Mouse (Mus musculus) heart, embryonic 12.5 days (tissue): ENCODE results near the gene Slc16a9. TPM values are rescaled to one million over a fixed set of nuclear protein-coding genes. Genes with fewer than 3 reads are reported as not detected.

Experiments used
- ATAC-seq: fragments of 200-750 bp; cut with Nextera tagmentation; 2 replicates; pipeline ENCODE4 v1.8.0; 2017; ENCODE audit warnings: moderate TSS enrichment, moderate library complexity; ENCODE audit not compliant: insufficient number of reproducible peaks, low FRiP score
- H3K27ac ChIP-seq: fragments of 300-500 bp; sonication (generic); 2 replicates; pipeline ENCODE4 v1.5.1; 2016; ENCODE audit warnings: mild to moderate bottlenecking, moderate library complexity; ENCODE audit not compliant: poor library complexity, severe bottlenecking
- H3K27me3 ChIP-seq: fragments of 300-500 bp; sonication (generic); replicated peaks from 2 replicates; pipeline ENCODE4 v1.6.1; 2016; ENCODE audit warnings: mild to moderate bottlenecking, moderate library complexity
- H3K36me3 ChIP-seq: fragments of 300-500 bp; sonication (generic); 2 replicates; pipeline ENCODE4 v1.6.1; 2016; ENCODE audit warnings: mild to moderate bottlenecking, moderate library complexity
- H3K4me1 ChIP-seq: fragments of 300-500 bp; sonication (generic); replicated peaks from 2 replicates; pipeline ENCODE4 v1.6.1; 2016; ENCODE audit warnings: mild to moderate bottlenecking
- H3K4me2 ChIP-seq: fragments of 300-500 bp; sonication (generic); 2 replicates; pipeline ENCODE4 v1.6.1; 2016; ENCODE audit warnings: mild to moderate bottlenecking, moderate library complexity
- H3K4me3 ChIP-seq: fragments of 300-500 bp; sonication (generic); 2 replicates; pipeline ENCODE4 v1.5.1; 2016; ENCODE audit warnings: mild to moderate bottlenecking
- H3K9ac ChIP-seq: fragments of 300-500 bp; sonication (generic); 2 replicates; pipeline ENCODE4 v1.6.1; 2016; ENCODE audit warnings: mild to moderate bottlenecking, moderate library complexity
- H3K9me3 ChIP-seq: fragments of 300-500 bp; sonication (generic); replicated peaks from 2 replicates; pipeline ENCODE4 v1.6.1; 2016; ENCODE audit warnings: mild to moderate bottlenecking, moderate library complexity
- WGBS: fragments of 180-500 bp; shearing (Covaris S2); methylation state at CpG from one replicate; pipeline ENCODE4 v1.1.7; 2016; 5-methylcytosine and 5-hydroxymethylcytosine counted together
- polyA plus RNA-seq: library from polyadenylated mRNA; unstranded; fragments of >200 nt; fragmentation: Nextera tagmentation; extraction: Ambion mirVana; gene quantifications from 2 replicates; pipeline ENCODE4 v1.2.1, GENCODE M21; 2016

The Slc16a9 gene
- polyA plus RNA-seq, 1 experiment from 2014 or later = 0.98 TPM

DNA sequence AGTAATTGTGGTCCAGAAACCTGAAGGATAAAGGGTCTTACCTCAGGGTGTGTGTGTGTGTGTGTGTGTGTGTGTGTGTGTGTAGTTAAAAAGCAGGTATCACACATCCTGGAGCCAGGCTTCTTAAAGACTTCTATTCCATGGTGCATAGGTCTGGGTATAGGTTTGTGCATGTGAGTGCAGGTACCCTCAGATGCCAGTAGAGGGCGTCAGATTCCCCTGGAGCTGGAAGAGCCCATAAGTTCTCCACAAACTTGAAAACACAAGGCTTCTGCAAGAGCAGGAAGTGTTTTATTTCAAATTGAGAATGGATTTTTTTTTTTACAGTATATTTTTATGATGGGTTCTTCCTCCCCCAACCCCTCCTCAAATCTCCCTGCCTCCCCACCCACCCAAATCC lies 31.8 kb downstream of the Slc16a9 start:
- Histone ChIP-seq H3K9me3 (peaks cover 3% of the 10 kb centered on the region; the same call in 1 of the 2 replicates), H3K4me1 (no peaks in the 10 kb centered on the region), H3K4me2 (no peak overlapping the region), H3K4me3 (no peak overlapping the region), H3K36me3 (no peaks in the 10 kb centered on the region), H3K27me3 (no peaks in the 10 kb centered on the region), H3K9ac (no peak overlapping the region), H3K27ac (no peak overlapping the region)
- 45% methylated on average over 1 of the region's 1 CpGs for WGBS
- ATAC-seq = no peak

DNA sequence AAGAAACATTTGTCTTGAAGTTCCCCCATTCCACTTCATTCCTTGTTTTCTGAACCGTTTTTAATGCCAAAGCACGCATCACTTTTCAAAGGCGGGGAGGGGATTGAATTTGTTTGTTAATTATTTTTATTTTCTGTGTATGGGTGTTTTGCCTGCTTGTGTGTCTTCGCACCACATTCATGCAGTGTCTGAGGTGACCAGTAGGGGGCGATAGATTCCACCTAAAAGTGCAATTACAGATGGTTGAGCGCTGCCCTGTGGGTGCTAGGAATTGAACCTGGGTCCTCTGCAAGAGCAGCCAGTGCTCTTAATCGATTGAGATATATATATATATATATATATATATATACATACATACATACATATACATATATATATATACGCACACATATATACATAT lies 34.4 kb downstream of the Slc16a9 start:
- Histone ChIP-seq H3K4me3 (no peak overlapping the region), H3K4me1 (no peaks in the 10 kb centered on the region), H3K36me3 (no peaks in the 10 kb centered on the region), H3K4me2 (no peak overlapping the region), H3K27me3 (no peaks in the 10 kb centered on the region), H3K27ac (no peak overlapping the region), H3K9me3 (0 out of 2 replicates have a peak, but pooled peaks cover 3% of the 10 kb centered on the region), H3K9ac (no peak overlapping the region)
- 66% methylated on average over 8 of the region's 8 CpGs for WGBS
- ATAC-seq = no peak

DNA sequence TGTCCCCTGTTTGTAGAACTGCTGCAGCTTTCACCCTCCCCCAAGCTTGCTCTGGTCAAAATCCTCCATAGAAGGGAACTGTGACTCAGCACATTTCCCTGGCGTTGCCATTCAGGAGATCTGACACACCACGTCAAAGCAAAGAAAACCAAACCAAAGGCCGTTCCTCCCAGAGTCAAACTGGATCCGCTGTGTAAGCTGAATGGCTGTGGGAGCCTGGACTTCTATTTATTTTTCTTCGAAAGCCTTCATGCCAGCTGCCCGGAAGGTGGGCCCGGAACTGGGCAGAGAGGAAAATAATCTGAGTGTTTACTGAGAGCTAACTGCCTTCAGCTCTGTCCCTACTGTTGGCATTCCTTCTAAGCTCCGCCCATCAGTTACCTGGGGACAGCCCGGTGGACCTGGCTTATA lies 42.9 kb downstream of the Slc16a9 start:
- H3K27me3 ChIP-seq = no peaks in the 10 kb centered on the region
- ATAC-seq = no peak
- H3K36me3 ChIP-seq = no peaks in the 10 kb centered on the region
- peaks cover 13% of the 10 kb centered on the region for H3K4me1 ChIP-seq
- H3K9ac ChIP-seq = no peak overlapping the region
- H3K9me3 ChIP-seq = peaks cover 5% of the 10 kb centered on the region; the same call in 1 of the 2 replicates
- H3K27ac ChIP-seq = no peak overlapping the region
- H3K4me2 ChIP-seq = peak overlapping the region; percentile 22
- no peak overlapping the region for H3K4me3 ChIP-seq
- WGBS = 31% methylated on average over 9 of the region's 9 CpGs

DNA sequence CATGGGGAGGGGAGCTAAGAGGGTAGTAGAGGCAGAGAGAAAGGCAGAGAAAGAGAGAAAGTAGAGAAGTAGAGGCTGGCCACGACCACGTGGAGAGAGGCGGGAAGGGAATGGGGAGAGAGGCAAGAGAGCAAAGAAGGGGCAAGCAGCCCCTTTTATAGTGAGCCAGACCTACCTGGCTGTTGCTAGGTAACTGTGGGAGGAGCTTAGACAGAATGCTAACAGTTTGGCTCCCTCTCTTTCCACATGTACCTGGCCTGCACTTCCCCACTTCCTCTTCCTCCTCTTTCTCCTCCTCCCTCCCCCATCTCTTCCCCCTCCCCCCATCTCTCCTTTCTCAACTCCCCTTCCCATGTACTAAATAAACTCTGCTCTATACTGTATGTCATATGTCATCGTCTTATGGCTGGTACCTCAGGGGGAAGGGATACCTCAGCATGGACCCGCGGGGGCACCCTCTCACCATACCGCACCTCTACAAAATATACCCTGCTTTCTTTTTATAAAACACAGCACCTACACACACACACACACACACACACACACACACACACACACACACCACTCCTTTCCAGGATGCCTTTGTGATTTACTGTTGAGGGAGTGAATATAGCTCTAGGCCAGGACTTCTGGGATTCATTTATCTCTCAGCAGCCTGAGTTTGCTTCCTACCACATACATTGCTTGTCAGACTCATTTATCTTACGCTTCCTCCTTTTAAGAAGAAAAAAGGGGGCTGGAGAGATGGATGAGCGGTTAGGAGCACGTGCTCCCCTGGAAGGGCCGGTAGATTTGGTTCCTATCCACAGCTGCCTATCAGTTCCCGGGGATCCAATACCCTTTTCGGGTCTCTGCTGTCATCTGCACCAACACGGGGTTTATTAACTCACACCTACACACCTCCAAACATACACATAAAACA lies 43.8 kb downstream of the Slc16a9 start:
- Histone ChIP-seq H3K4me2 (no peak overlapping the region), H3K9ac (no peak overlapping the region), H3K36me3 (no peaks in the 10 kb centered on the region), H3K27me3 (no peaks in the 10 kb centered on the region), H3K4me1 (peaks cover 13% of the 10 kb centered on the region), H3K9me3 (peaks cover 5% of the 10 kb centered on the region; the same call in 1 of the 2 replicates), H3K27ac (no peak overlapping the region), H3K4me3 (no peak overlapping the region)
- ATAC-seq = no peak
- WGBS = 57% methylated on average over 14 of the region's 14 CpGs

DNA sequence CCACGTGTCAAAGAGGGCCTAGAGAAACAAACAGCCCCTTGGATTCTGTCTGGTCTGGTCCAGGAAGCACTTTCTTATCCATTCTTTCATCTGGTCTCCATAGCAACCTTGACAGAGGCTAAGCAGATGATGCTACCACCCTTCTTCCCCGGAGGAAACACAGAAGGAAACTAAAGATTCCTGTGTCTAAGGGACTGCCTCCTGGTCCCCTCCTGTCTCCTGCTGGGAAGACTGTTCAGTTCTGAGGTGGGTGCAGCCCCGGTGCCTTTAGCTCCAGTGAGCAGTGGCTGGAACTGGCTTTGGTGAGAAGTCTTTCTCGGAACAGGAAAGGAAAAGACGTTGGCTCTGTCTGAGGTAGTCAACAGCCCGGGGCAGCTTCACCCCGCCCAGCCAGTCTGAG lies 47.1 kb downstream of the Slc16a9 start:
- no peak overlapping the region for H3K4me3 ChIP-seq
- H3K4me1 ChIP-seq = peaks cover 13% of the 10 kb centered on the region
- no peaks in the 10 kb centered on the region for H3K36me3 ChIP-seq
- H3K27me3 ChIP-seq = no peaks in the 10 kb centered on the region
- H3K4me2 ChIP-seq = no peak overlapping the region
- H3K27ac ChIP-seq = no peak overlapping the region
- ATAC-seq = no peak
- peaks cover 5% of the 10 kb centered on the region; the same call in 1 of the 2 replicates for H3K9me3 ChIP-seq
- 25% methylated on average over 7 of the region's 7 CpGs for WGBS
- H3K9ac ChIP-seq = no peak overlapping the region

DNA sequence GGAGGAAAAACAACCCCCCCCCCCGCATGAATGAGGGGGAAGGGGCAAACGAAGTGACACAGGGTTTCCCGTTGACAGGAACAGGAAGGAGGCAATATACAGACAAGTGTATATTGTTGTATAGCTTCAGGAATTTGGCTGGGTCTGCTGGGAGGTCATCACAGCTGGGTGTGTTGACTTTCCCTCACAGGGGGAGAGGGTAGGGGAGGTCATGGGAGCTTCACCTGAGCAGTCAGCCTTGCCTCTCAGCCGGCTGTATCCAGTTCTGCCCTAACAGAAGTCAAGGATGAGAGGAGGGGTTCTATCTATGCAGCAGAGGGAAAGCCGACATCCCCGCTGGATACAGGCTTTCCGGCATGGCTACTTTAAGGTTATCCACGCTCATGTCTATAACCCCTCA lies 49.2 kb downstream of the Slc16a9 start:
- H3K4me2 ChIP-seq = no peak overlapping the region
- no peaks in the 10 kb centered on the region for H3K27me3 ChIP-seq
- H3K27ac ChIP-seq = no peak overlapping the region
- no peak for ATAC-seq
- no peaks in the 10 kb centered on the region for H3K36me3 ChIP-seq
- H3K4me3 ChIP-seq = no peak overlapping the region
- H3K4me1 ChIP-seq = no peaks in the 10 kb centered on the region
- H3K9ac ChIP-seq = no peak overlapping the region
- H3K9me3 ChIP-seq = peaks cover 5% of the 10 kb centered on the region; the same call in 1 of the 2 replicates
- 52% methylated on average over 8 of the region's 8 CpGs for WGBS

DNA sequence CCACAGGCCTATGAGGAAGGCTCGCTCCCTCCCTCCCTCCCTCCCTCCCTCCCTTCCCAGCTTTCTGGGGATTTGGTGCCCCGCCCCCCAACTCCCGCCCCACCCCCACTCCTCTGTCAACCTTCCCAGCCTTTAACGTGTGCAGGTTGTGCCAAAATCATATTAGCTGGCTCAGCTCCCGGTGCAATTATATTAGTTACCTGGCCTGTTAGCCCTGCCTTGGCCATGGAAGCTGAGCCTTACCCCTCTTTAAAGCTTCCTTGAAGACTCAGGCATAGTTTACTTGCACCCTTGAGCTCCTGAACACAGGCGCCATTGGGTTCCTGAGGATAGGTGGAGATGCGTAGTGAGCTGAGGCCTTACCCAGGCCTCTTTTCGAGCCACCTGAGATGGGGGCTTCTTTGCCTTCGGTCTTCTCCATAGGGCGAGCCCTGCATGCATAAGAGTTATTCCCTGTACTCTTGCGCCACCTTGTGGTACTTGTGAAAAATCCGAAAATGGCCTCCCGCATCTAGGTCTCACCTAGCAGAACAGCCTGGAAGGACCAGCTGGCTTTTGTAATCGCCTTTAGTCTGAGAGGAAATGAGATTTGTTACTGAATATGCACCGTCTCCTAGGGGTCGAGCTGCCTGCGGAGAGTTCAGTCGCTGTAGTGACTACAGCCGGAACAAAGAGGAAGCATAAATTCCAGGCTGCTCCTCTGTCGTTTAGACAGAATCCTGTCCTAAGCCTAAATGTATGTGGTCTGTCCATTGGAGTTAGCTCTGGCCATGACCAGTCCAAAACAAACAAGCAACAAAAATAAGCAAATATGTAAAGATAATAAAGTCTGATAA lies 51.8 kb downstream of the Slc16a9 start:
- peak; percentile 69 for ATAC-seq
- no peaks in the 10 kb centered on the region for H3K36me3 ChIP-seq
- H3K4me2 ChIP-seq = peak overlapping the region; percentile 31
- no peak overlapping the region for H3K4me3 ChIP-seq
- 11% methylated on average over 20 of the region's 20 CpGs for WGBS
- H3K9ac ChIP-seq = no peak overlapping the region
- 0 out of 2 replicates have a peak, but pooled peaks cover 7% of the 10 kb centered on the region for H3K4me1 ChIP-seq
- H3K27ac ChIP-seq = no peak overlapping the region
- H3K9me3 ChIP-seq = no peaks in the 10 kb centered on the region
- no peaks in the 10 kb centered on the region for H3K27me3 ChIP-seq

DNA sequence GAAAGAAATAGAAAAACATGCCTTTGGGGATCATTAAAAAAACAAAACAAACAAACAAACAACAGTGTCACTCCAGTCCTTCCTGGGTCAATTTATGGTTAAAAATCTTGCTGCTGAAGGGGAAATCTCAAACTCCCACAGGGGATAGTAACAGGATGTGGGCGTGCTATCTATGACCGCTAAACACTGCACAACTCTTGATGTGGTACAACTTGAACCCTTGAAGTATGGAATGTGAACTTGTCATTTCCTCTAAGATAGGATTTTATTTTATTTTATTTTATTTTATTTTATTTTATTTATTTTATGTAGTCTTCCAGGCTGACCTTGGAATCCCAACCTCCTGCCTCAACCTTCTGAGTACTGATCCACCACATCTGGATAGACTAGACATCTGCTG lies 54.2 kb downstream of the Slc16a9 start:
- 57% methylated on average over 2 of the region's 2 CpGs for WGBS
- 0 out of 2 replicates have a peak, but pooled peaks cover 3% of the 10 kb centered on the region for H3K9me3 ChIP-seq
- no peak for ATAC-seq
- no peak overlapping the region for H3K27ac ChIP-seq
- H3K36me3 ChIP-seq = no peaks in the 10 kb centered on the region
- H3K9ac ChIP-seq = no peak overlapping the region
- no peak overlapping the region for H3K4me2 ChIP-seq
- H3K4me1 ChIP-seq = 0 out of 2 replicates have a peak, but pooled peaks cover 7% of the 10 kb centered on the region
- no peaks in the 10 kb centered on the region for H3K27me3 ChIP-seq
- no peak overlapping the region for H3K4me3 ChIP-seq

DNA sequence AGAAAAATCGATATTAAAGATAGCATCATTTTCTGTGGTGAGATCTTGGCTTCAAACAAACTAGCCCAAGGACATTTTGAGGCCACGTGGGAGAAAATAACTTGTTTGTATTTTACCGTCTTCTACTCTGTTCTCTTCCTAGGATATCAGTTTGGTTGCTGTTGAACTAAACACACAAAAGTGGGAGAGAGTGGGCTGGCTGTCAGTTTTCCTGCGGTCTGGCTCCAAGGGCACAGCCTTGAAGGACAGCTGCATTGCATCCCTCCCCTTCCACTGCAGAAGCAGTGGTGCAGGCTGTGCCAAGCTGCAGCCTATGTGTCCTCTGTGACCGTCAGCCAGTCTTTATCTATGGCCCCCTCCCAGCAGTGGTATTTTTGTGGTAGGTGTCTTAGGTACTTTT lies 54.8 kb downstream of the Slc16a9 start:
- no peak; the same call in 1 of the 2 replicates for ATAC-seq

DNA sequence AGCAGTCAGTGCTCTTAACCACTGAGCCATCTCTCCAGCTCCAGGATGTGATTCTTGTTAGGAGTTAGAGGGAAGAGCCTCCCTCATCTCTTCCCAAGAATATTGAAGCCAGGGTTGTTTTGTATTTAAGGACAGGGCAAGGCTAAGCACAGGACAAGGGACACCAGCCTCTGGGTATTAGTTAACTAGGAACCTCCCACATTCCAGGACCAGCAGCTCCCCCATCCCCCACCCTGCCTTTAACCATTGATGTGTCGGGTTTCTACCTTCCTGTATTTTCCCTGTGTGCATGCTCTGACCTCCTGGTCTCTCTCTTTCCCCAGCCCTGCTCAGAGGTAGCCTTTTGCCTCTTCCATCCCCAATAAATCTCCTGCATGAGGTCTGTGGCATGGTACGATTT lies 56.3 kb downstream of the Slc16a9 start:
- 36% methylated on average over 2 of the region's 2 CpGs for WGBS
- H3K4me3 ChIP-seq = no peak overlapping the region
- no peak overlapping the region for H3K4me2 ChIP-seq
- H3K4me1 ChIP-seq = 0 out of 2 replicates have a peak, but pooled peaks cover 7% of the 10 kb centered on the region
- ATAC-seq = no peak
- H3K9me3 ChIP-seq = 0 out of 2 replicates have a peak, but pooled peaks cover 3% of the 10 kb centered on the region
- no peak overlapping the region for H3K9ac ChIP-seq
- no peaks in the 10 kb centered on the region for H3K36me3 ChIP-seq
- H3K27me3 ChIP-seq = no peaks in the 10 kb centered on the region
- H3K27ac ChIP-seq = no peak overlapping the region

More for the DNA sequence above, 54.8 kb downstream of the Slc16a9 start:
- Histone ChIP-seq H3K4me1 (0 out of 2 replicates have a peak, but pooled peaks cover 7% of the 10 kb centered on the region), H3K9ac (no peak overlapping the region), H3K27ac (no peak overlapping the region), H3K4me2 (no peak overlapping the region), H3K4me3 (no peak overlapping the region), H3K27me3 (no peaks in the 10 kb centered on the region), H3K36me3 (no peaks in the 10 kb centered on the region), H3K9me3 (0 out of 2 replicates have a peak, but pooled peaks cover 3% of the 10 kb centered on the region)
- 43% methylated on average over 5 of the region's 5 CpGs for WGBS

DNA sequence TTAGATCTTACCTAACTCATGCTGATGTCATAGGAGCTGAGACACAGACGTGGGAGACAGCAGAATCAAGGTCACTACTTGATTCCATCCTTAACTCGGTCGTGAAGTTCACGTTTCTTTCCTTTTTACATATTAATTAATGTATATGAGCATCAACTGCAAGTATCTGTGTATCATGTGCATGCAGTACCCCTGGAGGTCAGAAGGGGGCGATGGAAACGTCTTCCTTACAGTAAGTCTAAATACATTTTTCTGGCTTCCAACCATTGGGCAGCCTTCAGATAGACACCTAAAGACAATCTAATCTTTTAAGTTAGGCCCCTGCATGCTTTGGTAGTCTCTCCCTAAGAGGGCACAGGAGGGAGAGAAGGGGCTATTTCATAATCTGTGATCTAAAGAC lies 58.3 kb downstream of the Slc16a9 start:
- Histone ChIP-seq H3K4me2 (no peak overlapping the region), H3K4me1 (0 out of 2 replicates have a peak, but pooled peaks cover 7% of the 10 kb centered on the region), H3K27me3 (no peaks in the 10 kb centered on the region), H3K4me3 (no peak overlapping the region), H3K27ac (no peak overlapping the region), H3K9ac (no peak overlapping the region), H3K9me3 (0 out of 2 replicates have a peak, but pooled peaks cover 3% of the 10 kb centered on the region), H3K36me3 (no peaks in the 10 kb centered on the region)
- ATAC-seq = no peak
- 80% methylated on average over 6 of the region's 6 CpGs for WGBS
